Mouse (Mus musculus): ENCODE results near the gene Hsph1. TPM values are rescaled to one million over a fixed set of nuclear protein-coding genes. Genes with fewer than 3 reads are reported as not detected.

Hsph1 gene
- total and polyA plus RNA-seq, 3 experiments = 57.5 to 156 (median 80.9) TPM

- Histone ChIP-seq H3K4me3 (replicated peaks in 1 of 3; ENCODE audit: low read depth in 2 of 3, low read length in 2 of 3, poor library complexity in 1 of 3) (no peak overlapping the region), H3K36me3 (replicated peaks in 1 of 2; ENCODE audit: control insufficient read depth in 1 of 2, insufficient read depth in 1 of 2, low read length in 1 of 2) (no peaks in the 10 kb centered on the region), H3K27me3 (replicated peaks) (peaks cover 2% of the 10 kb centered on the region), H3K4me2 (ENCODE audit: insufficient read depth, low read depth, poor library complexity, severe bottlenecking) (no peak overlapping the region), H3K9me3 (replicated peaks; ENCODE audit: low read length) (no peaks in the 10 kb centered on the region), H3K27ac (ENCODE audit: insufficient read depth, low read depth) (no peak overlapping the region), H3K9ac (ENCODE audit: insufficient read depth, low read depth) (no peak overlapping the region), H3K79me2 (replicated peaks; ENCODE audit: control insufficient read depth, extremely low read depth, insufficient read depth, poor library complexity, severe bottlenecking) (no peaks in the 10 kb centered on the region), H3K4me1 (ENCODE audit: control insufficient read depth in 1 of 2, insufficient read depth in 2 of 2) (no peaks in the 10 kb centered on the region)
- dilution Hi-C loops (cut with MboI; ENCODE audit: extremely low pct_ligation_motif_present, extremely low pct_unique_long_range_greater_than_20kb, low sequenced_read_pairs) = no loop called here
- TF ChIP-seq JUND (conservative IDR thresholded peaks at IDR 0.05; ENCODE audit: low read depth, low read length) (no peak), ZNF384 (IDR thresholded peaks at IDR 0.05; ENCODE audit: low read depth, low read length) (no peak), MAFK (IDR thresholded peaks at IDR 0.05; ENCODE audit: insufficient replicate concordance, low read length) (no peak), BHLHE40 (IDR thresholded peaks at IDR 0.05; ENCODE audit: low read depth, low read length) (no peak), E2F4 (IDR thresholded peaks at IDR 0.05; ENCODE audit: insufficient replicate concordance, low read depth, low read length) (no peak), CHD1 (IDR thresholded peaks at IDR 0.05; ENCODE audit: low read depth, low read length) (no peak), GABPA (IDR thresholded peaks at IDR 0.05; ENCODE audit: insufficient replicate concordance, low read depth, low read length) (no peak)
- DNase-seq (ENCODE audit: extremely low read depth) = no peak
- in situ Hi-C loops (cut with MboI; ENCODE audit: low pct_ligation_motif_present, low pct_unique_long_range_greater_than_20kb, low sequenced_read_pairs) = no loop called here
These were observed 32.9 kb downstream of the Hsph1 start for GRCm38 (mm10) chr5:149603241-149603640.

- no peaks in the 10 kb centered on the region for H3K79me2 ChIP-seq (replicated peaks; ENCODE audit: control insufficient read depth, extremely low read depth, insufficient read depth, poor library complexity, severe bottlenecking)
- dilution Hi-C loops (cut with MboI; ENCODE audit: extremely low pct_ligation_motif_present, extremely low pct_unique_long_range_greater_than_20kb, low sequenced_read_pairs) = no loop called here
- TF ChIP-seq USF2 (conservative IDR thresholded peaks at IDR 0.05; ENCODE audit: low read depth, low read length) = no peak
- no peak for TF ChIP-seq USF1 (IDR thresholded peaks at IDR 0.05; ENCODE audit: low read depth, low read length)
- no peak for TF ChIP-seq EP300 (IDR thresholded peaks at IDR 0.05; ENCODE audit: low read length)
- no peak for TF ChIP-seq PAX5 (IDR thresholded peaks at IDR 0.05; ENCODE audit: low read length)
- TF ChIP-seq CHD1 (IDR thresholded peaks at IDR 0.05; ENCODE audit: low read depth, low read length) = no peak
- TF ChIP-seq RCOR1 (conservative IDR thresholded peaks at IDR 0.05; ENCODE audit: low read depth, low read length) = no peak
- no peak for TF ChIP-seq MEF2A (IDR thresholded peaks at IDR 0.05; ENCODE audit: borderline replicate concordance, low read depth, low read length)
- no peak for TF ChIP-seq POLR2AphosphoS2 (IDR thresholded peaks at IDR 0.05; ENCODE audit: low read depth, low read length)
- no peak for TF ChIP-seq NRF1 (IDR thresholded peaks at IDR 0.05; ENCODE audit: low read depth, low read length)
- TF ChIP-seq MXI1 (IDR thresholded peaks at IDR 0.05; ENCODE audit: low read depth, low read length) = no peak
- no peak for TF ChIP-seq RAD21 (IDR thresholded peaks at IDR 0.05; ENCODE audit: low read depth, low read length)
- TF ChIP-seq ETS1 (conservative IDR thresholded peaks at IDR 0.05; ENCODE audit: low read depth, low read length) = no peak
- H3K4me2 ChIP-seq (ENCODE audit: insufficient read depth, low read depth, poor library complexity, severe bottlenecking) = no peak overlapping the region
- H3K27ac ChIP-seq (ENCODE audit: insufficient read depth, low read depth) = no peak overlapping the region
- H3K4me1 ChIP-seq (ENCODE audit: control insufficient read depth in 1 of 2, insufficient read depth in 2 of 2) = no peaks in the 10 kb centered on the region
- H3K27me3 ChIP-seq (replicated peaks) = peaks cover 2% of the 10 kb centered on the region
- no peaks in the 10 kb centered on the region for H3K9me3 ChIP-seq (replicated peaks; ENCODE audit: low read length)
- no peak overlapping the region for H3K4me3 ChIP-seq (replicated peaks in 1 of 3; ENCODE audit: low read depth in 2 of 3, low read length in 2 of 3, poor library complexity in 1 of 3)
- in situ Hi-C loops (cut with MboI; ENCODE audit: low pct_ligation_motif_present, low pct_unique_long_range_greater_than_20kb, low sequenced_read_pairs) = no loop called here
- no peak for DNase-seq (ENCODE audit: extremely low read depth)
- no peak overlapping the region for H3K9ac ChIP-seq (ENCODE audit: insufficient read depth, low read depth)
- H3K36me3 ChIP-seq (replicated peaks in 1 of 2; ENCODE audit: control insufficient read depth in 1 of 2, insufficient read depth in 1 of 2, low read length in 1 of 2) = no peaks in the 10 kb centered on the region
These were observed 34.2 kb downstream of the Hsph1 start for GRCm38 (mm10) chr5:149601996-149602395.

Data from CH12.LX (cell line).